Mouse (Mus musculus) forebrain, embryonic 16.5 days (tissue): ENCODE data around the gene Map2k5. TPM values are rescaled to one million over a fixed set of nuclear protein-coding genes. Genes with fewer than 3 reads are reported as not detected.

ENCODE experiments used
- ATAC-seq: fragments of 200-750 bp; cut with Nextera tagmentation; 2 replicates; pipeline ENCODE4 v1.8.0; 2017; ENCODE audit warnings: mild to moderate bottlenecking, moderate library complexity
- H3K27ac ChIP-seq: fragments of 300-500 bp; sonication (generic); 2 replicates; pipeline ENCODE4 v1.5.1; 2014; ENCODE audit warnings: low read length, control low read depth
- H3K27me3 ChIP-seq: fragments of 300-500 bp; sonication (generic); replicated peaks from 2 replicates; pipeline ENCODE4 v1.6.1; 2014; ENCODE audit warnings: low read length; ENCODE audit not compliant: control insufficient read depth, insufficient read depth
- H3K36me3 ChIP-seq: fragments of 300-500 bp; sonication (generic); 2 replicates; pipeline ENCODE4 v1.6.1; 2014; ENCODE audit not compliant: control insufficient read depth, insufficient read depth
- H3K4me1 ChIP-seq: fragments of 300-500 bp; sonication (generic); replicated peaks from 2 replicates; pipeline ENCODE4 v1.6.1; 2014; ENCODE audit warnings: low read length; ENCODE audit not compliant: control insufficient read depth, insufficient read depth
- H3K4me2 ChIP-seq: fragments of 300-500 bp; sonication (generic); 2 replicates; pipeline ENCODE4 v1.6.1; 2014; ENCODE audit warnings: mild to moderate bottlenecking, low read length, control low read depth
- H3K4me3 ChIP-seq: fragments of 300-500 bp; sonication (generic); replicated peaks from 2 replicates; pipeline ENCODE4 v1.5.1; 2014; ENCODE audit warnings: mild to moderate bottlenecking, low read length, control low read depth
- H3K9ac ChIP-seq: fragments of 300-500 bp; sonication (generic); replicated peaks from 2 replicates; pipeline ENCODE4 v1.6.1; 2014; ENCODE audit warnings: low read depth, low read length, control low read depth
- H3K9me3 ChIP-seq: fragments of 300-500 bp; sonication (generic); 2 replicates; pipeline ENCODE4 v1.6.1; 2016; ENCODE audit warnings: low read length; ENCODE audit not compliant: control insufficient read depth
- whole genome bisulfite sequencing: fragments of 180-500 bp; shearing (Covaris S2); extraction: QIAGEN DNeasy Blood & Tissue Kit; methylation state at CpG from one replicate; pipeline ENCODE4 v1.1.7; 2014; 5-methylcytosine and 5-hydroxymethylcytosine counted together
- polyA plus RNA-seq: library from polyadenylated mRNA; unstranded; fragments of >200 nt; fragmentation: Nextera tagmentation; extraction: Ambion mirVana; gene quantifications from 2 replicates; pipeline ENCODE4 v1.2.1, GENCODE M21; 2015

Map2k5 gene
- polyA plus RNA-seq, 1 experiment from 2014 or later, result 39.9 TPM

GRCm38 (mm10) chr9:63328958-63329685 is 48.6 kb downstream of the Map2k5 start:
- no peaks in the 10 kb centered on the region for H3K4me1 ChIP-seq
- no peak overlapping the region for H3K4me3 ChIP-seq
- ATAC-seq, result no peak
- no peaks in the 10 kb centered on the region for H3K9me3 ChIP-seq
- H3K27ac ChIP-seq, result no peak overlapping the region
- H3K4me2 ChIP-seq, result no peak overlapping the region
- H3K36me3 ChIP-seq, result peaks cover 9% of the 10 kb centered on the region; the same call in 1 of the 2 replicates
- H3K9ac ChIP-seq, result no peak overlapping the region
- 40% methylated on average over 15 of the region's 15 CpGs for WGBS
- no peaks in the 10 kb centered on the region for H3K27me3 ChIP-seq

GRCm38 (mm10) chr9:63315231-63315630 is 62.5 kb downstream of the Map2k5 start:
- H3K9ac ChIP-seq, result no peak overlapping the region
- no peak overlapping the region for H3K27ac ChIP-seq
- H3K27me3 ChIP-seq, result no peaks in the 10 kb centered on the region
- H3K36me3 ChIP-seq, result no peaks in the 10 kb centered on the region
- no peak overlapping the region for H3K4me2 ChIP-seq
- no peaks in the 10 kb centered on the region for H3K4me1 ChIP-seq
- no peaks in the 10 kb centered on the region for H3K9me3 ChIP-seq
- ATAC-seq, result no peak
- H3K4me3 ChIP-seq, result no peak overlapping the region

GRCm38 (mm10) chr9:63314126-63314525 is 63.6 kb downstream of the Map2k5 start:
- no peak for ATAC-seq
- no peak overlapping the region for H3K4me2 ChIP-seq
- WGBS, result 79% methylated on average over 4 of the region's 4 CpGs

GRCm38 (mm10) chr9:63309956-63310355 is 67.7 kb downstream of the Map2k5 start:
- Histone ChIP-seq H3K4me2 (no peak overlapping the region), H3K9ac (no peak overlapping the region), H3K27ac (no peak overlapping the region), H3K4me1 (peaks cover 5% of the 10 kb centered on the region; the same call in 1 of the 2 replicates), H3K9me3 (no peaks in the 10 kb centered on the region), H3K27me3 (no peaks in the 10 kb centered on the region), H3K4me3 (no peak overlapping the region), H3K36me3 (no peaks in the 10 kb centered on the region; the same call in 1 of the 2 replicates)
- no peak for ATAC-seq
- 89% methylated on average over 6 of the region's 6 CpGs for WGBS

More at GRCm38 (mm10) chr9:63314126-63314525, 63.6 kb downstream of the Map2k5 start:
- H3K27me3 ChIP-seq, result no peaks in the 10 kb centered on the region
- no peak overlapping the region for H3K27ac ChIP-seq
- no peaks in the 10 kb centered on the region for H3K4me1 ChIP-seq
- H3K36me3 ChIP-seq, result no peaks in the 10 kb centered on the region
- no peak overlapping the region for H3K4me3 ChIP-seq
- H3K9me3 ChIP-seq, result no peaks in the 10 kb centered on the region
- H3K9ac ChIP-seq, result no peak overlapping the region

- WGBS, result 65% methylated on average over 5 of the region's 5 CpGs
- no peak for ATAC-seq
- Histone ChIP-seq H3K4me2 (no peak overlapping the region), H3K9ac (no peak overlapping the region), H3K27me3 (no peaks in the 10 kb centered on the region), H3K4me3 (no peak overlapping the region), H3K36me3 (no peaks in the 10 kb centered on the region; the same call in 1 of the 2 replicates), H3K4me1 (peaks cover 5% of the 10 kb centered on the region; the same call in 1 of the 2 replicates), H3K27ac (no peak overlapping the region), H3K9me3 (no peaks in the 10 kb centered on the region)
Observed at GRCm38 (mm10) chr9:63309008-63309407, 68.7 kb downstream of the Map2k5 start.

GRCm38 (mm10) chr9:63308441-63308840 is 69.3 kb downstream of the Map2k5 start:
- Histone ChIP-seq H3K9me3 (no peaks in the 10 kb centered on the region), H3K36me3 (no peaks in the 10 kb centered on the region; the same call in 1 of the 2 replicates), H3K4me3 (no peak overlapping the region), H3K4me1 (peaks cover 5% of the 10 kb centered on the region; the same call in 1 of the 2 replicates), H3K27me3 (no peaks in the 10 kb centered on the region), H3K9ac (no peak overlapping the region), H3K4me2 (no peak overlapping the region), H3K27ac (no peak overlapping the region)
- no peak for ATAC-seq
- WGBS, result 21% methylated on average over 4 of the region's 4 CpGs

GRCm38 (mm10) chr9:63302511-63302910 is 75.2 kb downstream of the Map2k5 start:
- no peak for ATAC-seq
- Histone ChIP-seq H3K27ac (no peak overlapping the region), H3K27me3 (no peaks in the 10 kb centered on the region), H3K4me1 (no peaks in the 10 kb centered on the region), H3K36me3 (peaks cover 4% of the 10 kb centered on the region; the same call in 1 of the 2 replicates), H3K4me2 (no peak overlapping the region), H3K4me3 (no peak overlapping the region), H3K9ac (no peak overlapping the region), H3K9me3 (peaks cover 5% of the 10 kb centered on the region; the same call in 1 of the 2 replicates)
- 76% methylated on average over 4 of the region's 4 CpGs for WGBS

GRCm38 (mm10) chr9:63298656-63299055 is 79.0 kb downstream of the Map2k5 start:
- no peak overlapping the region for H3K4me2 ChIP-seq
- no peak overlapping the region for H3K4me3 ChIP-seq
- no peak for ATAC-seq
- H3K9ac ChIP-seq, result no peak overlapping the region
- no peaks in the 10 kb centered on the region for H3K27me3 ChIP-seq
- H3K36me3 ChIP-seq, result peaks cover 4% of the 10 kb centered on the region; the same call in 1 of the 2 replicates
- no peak overlapping the region for H3K27ac ChIP-seq
- H3K4me1 ChIP-seq, result peaks cover 16% of the 10 kb centered on the region
- WGBS, result 99% methylated on average over 3 of the region's 3 CpGs
- H3K9me3 ChIP-seq, result peaks cover 5% of the 10 kb centered on the region; the same call in 1 of the 2 replicates

GRCm38 (mm10) chr9:63295551-63295958 is 82.1 kb downstream of the Map2k5 start:
- Histone ChIP-seq H3K9ac (no peak overlapping the region), H3K4me3 (no peak overlapping the region), H3K27ac (no peak overlapping the region), H3K9me3 (peaks cover 5% of the 10 kb centered on the region; the same call in 1 of the 2 replicates), H3K36me3 (peaks cover 4% of the 10 kb centered on the region), H3K27me3 (no peaks in the 10 kb centered on the region), H3K4me2 (peak overlapping the region; percentile 6; the same call in 1 of the 2 replicates), H3K4me1 (peaks cover 16% of the 10 kb centered on the region)
- 57% methylated on average over 7 of the region's 7 CpGs for WGBS
- ATAC-seq, result peak; percentile 70
